Mouse (Mus musculus): Measurements from ENCODE around the gene 1810046K07Rik.

DNA sequence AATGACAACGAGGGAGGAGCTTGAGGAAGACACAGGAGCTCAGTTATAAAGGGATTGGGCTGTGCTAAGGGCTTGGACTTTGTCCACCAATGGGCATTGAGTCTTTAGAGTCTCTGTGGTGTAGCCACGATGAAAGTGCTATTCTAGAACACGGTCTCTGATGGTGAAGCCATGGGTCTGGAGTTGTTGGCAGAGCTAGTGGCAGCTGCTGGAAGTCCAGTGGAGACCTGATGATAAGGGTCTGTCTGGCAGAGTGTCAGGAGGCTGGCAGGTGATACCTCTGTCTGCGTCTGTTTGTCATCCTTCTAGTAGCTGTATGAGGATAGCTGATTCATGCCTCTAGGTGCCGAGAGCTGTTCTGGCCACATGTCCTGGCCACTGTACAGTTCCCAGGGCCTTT lies 24.7 kb downstream of the 1810046K07Rik start:
- TF ChIP-seq POLR2A (IDR thresholded peaks at IDR 0.05; ENCODE audit: insufficient read depth, low read length) (no peak), CTCF (IDR thresholded peaks at IDR 0.05; ENCODE audit: low read depth, low read length) (no peak), EP300 (IDR thresholded peaks at IDR 0.05; ENCODE audit: insufficient read depth, low read depth, low read length) (no peak)

Data from ES-Bruce4 (cell line).